Mouse (Mus musculus): ENCODE data around the gene Patz1. TPM values are rescaled to one million over a fixed set of nuclear protein-coding genes. Genes with fewer than 3 reads are reported as not detected.

Gene Patz1
- polyA plus RNA-seq (2012; ENCODE audit: insufficient read depth, low replicate concordance): 79.0 and 88.1 TPM in 2 replicates

DNA sequence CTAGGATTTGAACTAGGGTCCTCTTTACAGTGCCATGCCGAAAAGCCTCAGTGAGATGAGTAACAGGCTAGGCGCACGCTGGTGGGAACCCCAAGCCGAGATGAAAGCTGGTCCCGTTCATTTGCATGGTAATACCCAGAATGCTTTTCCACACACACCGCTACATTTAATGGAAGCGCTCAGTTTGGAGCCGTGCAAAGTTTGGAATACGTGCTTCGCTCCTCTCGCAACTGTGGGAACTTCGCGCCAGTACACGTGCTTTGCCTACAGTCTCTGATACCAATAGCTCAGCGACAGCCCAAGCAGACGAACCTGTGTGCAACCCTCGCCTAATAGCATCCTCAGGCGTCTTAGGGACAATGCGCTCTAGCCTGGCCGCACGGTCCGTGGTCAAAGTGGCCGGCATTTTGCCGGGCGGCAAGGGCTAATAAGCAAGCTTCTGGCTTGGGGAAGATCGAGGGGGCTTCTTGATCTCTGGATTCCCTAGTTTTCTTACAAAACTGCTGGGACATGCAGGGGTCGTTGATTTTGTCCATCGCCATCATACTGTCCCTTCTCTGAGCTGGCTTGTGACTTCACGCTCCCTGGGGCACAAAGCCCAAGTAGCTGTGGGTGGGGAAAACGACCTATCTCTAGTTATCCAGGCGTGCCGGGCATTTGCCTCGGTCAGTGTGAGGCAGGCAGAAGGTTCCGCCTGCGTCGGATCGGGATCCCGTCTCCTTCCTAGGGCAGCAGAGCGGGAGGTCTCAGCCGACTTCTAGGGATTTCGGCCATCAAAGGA lies at the start of gene Patz1:
Patz1 (plus strand) TSS at position 354 of the 781 bp plus-strand sequence.
- TF ChIP-seq FLI1 (IDR thresholded peaks at IDR 0.05; ENCODE audit: low read length): no peak
- no peak for TF ChIP-seq GATA1 (IDR thresholded peaks at IDR 0.05; ENCODE audit: borderline replicate concordance, low read length)
- Histone ChIP-seq H3K36me3 (replicated peaks; ENCODE audit: low read length) (peaks cover 20% of the 10 kb centered on the region), H3K4me1 (peaks cover 40% of the 10 kb centered on the region), H3K27me3 (replicated peaks) (no peaks in the 10 kb centered on the region), H3K4me3 (replicated peaks) (peak within 1 kb of the TSS; percentile 99), H3K9me3 (peaks cover 7% of the 10 kb centered on the region)

DNA sequence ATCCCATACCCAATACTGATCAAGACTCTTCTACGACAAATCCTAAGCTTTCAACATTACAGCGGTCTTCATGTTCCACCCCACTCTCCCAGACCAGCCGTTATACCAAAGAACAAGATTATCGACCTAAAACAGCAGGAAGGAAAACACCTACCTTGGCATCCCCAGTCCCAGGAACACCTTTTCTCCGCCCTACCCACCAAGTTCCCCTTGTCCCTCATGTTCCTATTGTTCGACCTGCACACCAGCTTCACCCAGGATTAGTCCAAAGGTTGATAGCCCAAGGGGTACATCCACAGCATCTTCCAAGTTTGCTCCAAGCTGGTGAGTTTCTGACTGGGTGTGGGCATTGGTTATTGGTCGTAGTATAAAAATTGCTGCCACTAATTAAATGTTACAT lies 46.3 kb upstream of the Patz1 start:
- Histone ChIP-seq H3K27me3 (replicated peaks) (no peaks in the 10 kb centered on the region), H3K9me3 (peaks cover 7% of the 10 kb centered on the region; the same call in 1 of the 2 replicates), H3K4me3 (replicated peaks) (no peak overlapping the region), H3K36me3 (replicated peaks; ENCODE audit: low read length) (peaks cover 99% of the 10 kb centered on the region), H3K4me1 (peaks cover 9% of the 10 kb centered on the region)
- TF ChIP-seq FLI1 (IDR thresholded peaks at IDR 0.05; ENCODE audit: low read length): no peak
- TF ChIP-seq GATA1 (IDR thresholded peaks at IDR 0.05; ENCODE audit: borderline replicate concordance, low read length): no peak

DNA sequence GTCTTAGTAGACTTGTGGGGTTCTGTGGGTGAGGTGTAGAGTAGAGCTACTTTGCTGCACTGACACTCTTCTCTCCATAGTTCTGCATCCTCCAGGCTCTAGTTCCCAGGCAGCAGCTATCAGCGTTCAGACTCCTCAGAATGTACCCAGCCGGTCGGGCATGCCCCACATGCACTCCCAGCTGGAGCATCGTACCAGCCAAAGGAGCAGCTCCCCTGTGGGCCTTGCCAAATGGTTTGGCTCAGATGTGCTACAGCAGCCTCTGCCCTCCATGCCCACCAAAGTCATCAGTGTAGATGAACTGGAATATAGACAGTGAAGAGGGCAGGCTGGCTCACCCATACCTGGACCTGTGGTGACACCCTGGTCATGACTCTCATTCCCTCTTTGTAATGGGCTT lies 44.9 kb upstream of the Patz1 start:
- TF ChIP-seq FLI1 (IDR thresholded peaks at IDR 0.05; ENCODE audit: low read length) (no peak), GATA1 (IDR thresholded peaks at IDR 0.05; ENCODE audit: borderline replicate concordance, low read length) (no peak)

DNA sequence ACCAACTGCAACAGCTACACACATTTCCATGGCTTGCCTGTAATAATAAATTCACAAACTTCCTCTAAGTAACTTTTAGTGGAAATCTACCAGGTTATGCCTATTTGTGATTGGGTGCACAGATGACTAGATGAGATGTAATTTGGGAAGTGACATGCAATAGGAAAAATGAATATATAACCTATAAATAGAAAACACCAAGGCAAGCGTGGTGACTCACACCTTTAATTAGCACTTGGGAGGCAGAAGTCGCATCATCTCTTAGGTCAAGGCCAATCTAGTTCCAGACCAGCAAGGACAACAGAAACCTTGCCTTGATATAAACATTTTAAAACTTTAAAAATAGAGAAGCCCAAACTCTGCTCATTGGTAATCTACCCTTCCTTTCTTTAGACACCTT lies 41.3 kb upstream of the Patz1 start:
- Histone ChIP-seq H3K27me3 (replicated peaks) (no peaks in the 10 kb centered on the region), H3K36me3 (replicated peaks; ENCODE audit: low read length) (peaks cover 100% of the 10 kb centered on the region), H3K4me3 (replicated peaks) (no peak overlapping the region), H3K9me3 (no peaks in the 10 kb centered on the region), H3K4me1 (peaks cover 5% of the 10 kb centered on the region; the same call in 1 of the 2 replicates)
- TF ChIP-seq GATA1 (IDR thresholded peaks at IDR 0.05; ENCODE audit: borderline replicate concordance, low read length) (no peak), FLI1 (IDR thresholded peaks at IDR 0.05; ENCODE audit: low read length) (no peak)

More for the DNA sequence above, 44.9 kb upstream of the Patz1 start:
- Histone ChIP-seq H3K4me3 (replicated peaks) (no peak overlapping the region), H3K4me1 (peaks cover 5% of the 10 kb centered on the region; the same call in 1 of the 2 replicates), H3K36me3 (replicated peaks; ENCODE audit: low read length) (peaks cover 99% of the 10 kb centered on the region), H3K27me3 (replicated peaks) (no peaks in the 10 kb centered on the region), H3K9me3 (peaks cover 7% of the 10 kb centered on the region; the same call in 1 of the 2 replicates)

DNA sequence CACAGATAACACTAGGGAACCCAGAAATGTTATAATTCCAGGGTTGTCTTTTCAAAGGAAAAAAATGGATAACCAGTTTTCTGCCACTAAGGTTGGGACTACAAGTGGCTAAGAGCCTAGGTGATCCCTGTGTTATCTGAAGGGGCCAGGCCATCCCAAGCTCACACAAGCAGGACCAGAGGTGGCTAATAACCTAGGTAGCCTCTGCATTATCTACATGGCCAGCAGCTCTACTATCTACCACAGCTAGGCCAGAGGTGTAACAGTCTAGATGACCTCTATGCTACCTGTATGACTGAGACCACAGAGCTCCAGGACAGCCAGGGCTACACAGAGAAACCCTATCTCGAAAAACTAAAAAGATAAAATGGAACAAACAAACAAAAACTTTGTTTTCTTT lies 29.1 kb upstream of the Patz1 start:
- Histone ChIP-seq H3K36me3 (replicated peaks; ENCODE audit: low read length) (peaks cover 93% of the 10 kb centered on the region), H3K9me3 (no peaks in the 10 kb centered on the region), H3K4me3 (replicated peaks) (no peak overlapping the region), H3K27me3 (replicated peaks) (no peaks in the 10 kb centered on the region), H3K4me1 (peaks cover 15% of the 10 kb centered on the region)
- no peak for TF ChIP-seq FLI1 (IDR thresholded peaks at IDR 0.05; ENCODE audit: low read length)
- TF ChIP-seq GATA1 (IDR thresholded peaks at IDR 0.05; ENCODE audit: borderline replicate concordance, low read length): no peak

DNA sequence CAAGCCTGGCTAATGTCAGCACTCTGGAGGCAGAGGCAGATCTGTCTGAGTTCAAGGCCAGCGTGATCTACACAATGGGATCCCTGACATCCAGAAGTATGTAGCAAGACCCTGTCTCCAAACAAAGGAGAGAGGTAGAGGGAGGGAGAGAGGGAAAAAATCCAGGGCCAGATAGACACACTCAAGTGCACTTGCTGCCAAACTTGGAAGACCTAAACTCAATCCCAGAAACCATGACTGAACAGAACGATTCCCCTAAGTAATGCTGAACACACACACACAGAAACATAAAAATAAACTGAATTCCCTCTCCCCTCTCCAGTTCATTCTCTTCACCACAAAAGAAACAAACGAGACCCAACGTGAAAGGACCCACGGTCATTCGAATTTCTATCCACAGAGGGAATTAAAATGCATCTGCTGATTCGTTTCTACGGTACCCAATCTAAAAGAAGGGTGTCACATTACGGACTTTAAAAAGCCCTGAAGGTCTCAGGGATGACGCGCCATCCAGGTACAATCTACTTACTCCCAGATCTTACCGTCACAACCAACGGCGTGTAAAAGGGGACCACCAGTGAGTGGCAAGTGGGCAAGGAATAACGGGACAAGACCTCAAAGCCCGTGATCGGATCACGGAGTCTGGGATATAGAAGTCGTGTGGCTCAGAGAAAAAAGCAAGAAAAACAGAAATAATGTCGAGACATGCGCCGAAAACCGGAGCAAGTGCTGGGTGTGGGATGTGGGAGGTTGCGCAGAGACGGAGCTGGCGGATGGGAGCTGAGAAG lies 23.2 kb upstream of the Patz1 start:
- Histone ChIP-seq H3K4me1 (peaks cover 34% of the 10 kb centered on the region), H3K36me3 (replicated peaks; ENCODE audit: low read length) (peaks cover 42% of the 10 kb centered on the region), H3K27me3 (replicated peaks) (no peaks in the 10 kb centered on the region), H3K9me3 (no peaks in the 10 kb centered on the region), H3K4me3 (replicated peaks) (peak overlapping the region; percentile 100)
- TF ChIP-seq FLI1 (IDR thresholded peaks at IDR 0.05; ENCODE audit: low read length) (no peak), GATA1 (IDR thresholded peaks at IDR 0.05; ENCODE audit: borderline replicate concordance, low read length) (no peak)

DNA sequence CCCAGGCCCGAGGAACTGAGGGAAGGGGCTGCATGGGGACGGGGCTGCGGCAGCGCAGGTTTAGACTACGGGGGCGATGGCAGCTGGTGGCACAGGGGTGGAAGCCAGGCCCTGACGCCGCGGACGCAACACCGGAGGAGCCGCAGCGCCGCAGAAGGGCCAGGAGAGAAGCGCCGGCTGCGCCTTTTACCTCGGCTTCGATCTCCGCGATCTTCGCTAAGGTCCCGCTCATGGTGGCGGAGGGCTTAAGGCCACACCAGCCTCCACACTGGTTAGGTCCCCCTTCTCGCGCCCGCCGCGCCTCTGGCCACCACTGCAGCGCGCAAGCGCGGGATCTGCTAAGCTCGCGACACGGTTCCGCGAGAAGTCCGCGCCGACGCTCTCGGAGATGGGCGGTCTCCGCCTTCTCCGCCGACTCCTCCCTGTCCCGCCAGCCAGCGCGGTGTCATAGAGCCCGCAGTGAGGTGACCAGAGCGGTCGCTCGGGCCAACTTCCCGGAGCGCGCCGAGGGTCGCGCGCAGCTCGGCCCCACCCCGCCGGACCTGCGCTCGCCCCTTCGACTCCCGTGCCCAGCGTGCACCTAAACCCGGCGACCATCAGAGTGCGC lies 22.5 kb upstream of the Patz1 start, which contains the start of gene Drg1:
Drg1 (minus strand) TSS at position 337 of the 607 bp plus-strand sequence.
- Histone ChIP-seq H3K4me3 (replicated peaks) (peak within 1 kb of the TSS; percentile 100), H3K4me1 (peaks cover 34% of the 10 kb centered on the region), H3K27me3 (replicated peaks) (no peaks in the 10 kb centered on the region), H3K36me3 (replicated peaks; ENCODE audit: low read length) (peaks cover 36% of the 10 kb centered on the region), H3K9me3 (no peaks in the 10 kb centered on the region)
- TF ChIP-seq GATA1 (IDR thresholded peaks at IDR 0.05; ENCODE audit: borderline replicate concordance, low read length): no peak
- no peak for TF ChIP-seq FLI1 (IDR thresholded peaks at IDR 0.05; ENCODE audit: low read length)

DNA sequence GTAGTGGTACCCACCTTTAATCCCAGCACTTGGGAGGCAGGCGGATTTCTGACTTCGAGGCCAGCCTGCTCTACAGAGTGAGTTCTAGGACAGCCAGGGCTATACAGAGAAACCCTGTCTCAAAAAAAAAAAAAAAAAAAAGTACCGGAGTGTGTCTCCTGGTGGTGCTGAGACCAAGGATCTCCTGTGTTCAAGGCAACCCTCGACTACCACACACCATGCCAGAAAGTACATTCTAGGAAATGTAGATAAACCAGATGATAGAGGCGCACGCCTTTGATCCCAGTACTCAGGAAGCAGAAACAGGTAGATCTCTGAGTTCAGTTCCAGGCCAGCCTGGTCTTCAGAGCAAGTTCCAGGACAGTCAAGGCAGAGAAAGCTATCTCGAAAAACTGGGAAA lies 21.5 kb upstream of the Patz1 start:
- TF ChIP-seq FLI1 (IDR thresholded peaks at IDR 0.05; ENCODE audit: low read length): no peak
- TF ChIP-seq GATA1 (IDR thresholded peaks at IDR 0.05; ENCODE audit: borderline replicate concordance, low read length): no peak
- Histone ChIP-seq H3K4me1 (peaks cover 34% of the 10 kb centered on the region), H3K9me3 (no peaks in the 10 kb centered on the region), H3K36me3 (replicated peaks; ENCODE audit: low read length) (peaks cover 27% of the 10 kb centered on the region), H3K27me3 (replicated peaks) (no peaks in the 10 kb centered on the region), H3K4me3 (replicated peaks) (peak overlapping the region; percentile 100)

DNA sequence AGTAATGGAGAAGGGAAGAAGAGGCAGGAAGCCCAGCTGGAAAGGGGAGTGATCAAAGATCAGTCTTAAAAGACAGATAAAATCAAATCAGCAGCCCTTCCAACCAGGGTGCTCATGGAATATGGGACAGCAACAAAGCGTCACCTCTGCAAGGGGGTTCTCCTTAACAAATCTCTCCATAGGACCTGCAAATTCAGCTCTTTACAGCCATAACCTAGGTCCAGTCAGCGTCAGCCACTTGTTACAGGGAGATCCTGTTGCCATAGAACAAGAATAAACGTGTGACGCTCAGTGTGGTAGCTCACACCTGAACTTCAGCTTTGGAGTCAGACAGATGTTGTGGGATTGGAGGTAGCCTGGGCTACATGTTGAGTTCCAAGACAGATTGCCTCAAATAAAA lies 19.4 kb upstream of the Patz1 start:
- Histone ChIP-seq H3K27me3 (replicated peaks) (no peaks in the 10 kb centered on the region), H3K36me3 (replicated peaks; ENCODE audit: low read length) (peaks cover 6% of the 10 kb centered on the region), H3K9me3 (no peaks in the 10 kb centered on the region), H3K4me1 (peaks cover 22% of the 10 kb centered on the region), H3K4me3 (replicated peaks) (no peak overlapping the region)
- TF ChIP-seq FLI1 (IDR thresholded peaks at IDR 0.05; ENCODE audit: low read length) (no peak), GATA1 (IDR thresholded peaks at IDR 0.05; ENCODE audit: borderline replicate concordance, low read length) (no peak)
